Mouse (Mus musculus) thymus, postnatal 36 days (tissue): ENCODE results near the gene Mfsd1.

ENCODE experiments used
- DNase-seq, 2 experiments: peaks; one replicate each; pipeline ENCODE4 v3.0.0; 2022; ENCODE audit warnings: mixed read lengths in 2 of 2

Mfsd1 gene

GRCm38 (mm10) chr3:67624629-67625028, 42.1 kb downstream of the Mfsd1 start:
- no peak for DNase-seq

GRCm38 (mm10) chr3:67643135-67643534, 60.6 kb downstream of the Mfsd1 start:
- DNase-seq, result no peak

DNA sequence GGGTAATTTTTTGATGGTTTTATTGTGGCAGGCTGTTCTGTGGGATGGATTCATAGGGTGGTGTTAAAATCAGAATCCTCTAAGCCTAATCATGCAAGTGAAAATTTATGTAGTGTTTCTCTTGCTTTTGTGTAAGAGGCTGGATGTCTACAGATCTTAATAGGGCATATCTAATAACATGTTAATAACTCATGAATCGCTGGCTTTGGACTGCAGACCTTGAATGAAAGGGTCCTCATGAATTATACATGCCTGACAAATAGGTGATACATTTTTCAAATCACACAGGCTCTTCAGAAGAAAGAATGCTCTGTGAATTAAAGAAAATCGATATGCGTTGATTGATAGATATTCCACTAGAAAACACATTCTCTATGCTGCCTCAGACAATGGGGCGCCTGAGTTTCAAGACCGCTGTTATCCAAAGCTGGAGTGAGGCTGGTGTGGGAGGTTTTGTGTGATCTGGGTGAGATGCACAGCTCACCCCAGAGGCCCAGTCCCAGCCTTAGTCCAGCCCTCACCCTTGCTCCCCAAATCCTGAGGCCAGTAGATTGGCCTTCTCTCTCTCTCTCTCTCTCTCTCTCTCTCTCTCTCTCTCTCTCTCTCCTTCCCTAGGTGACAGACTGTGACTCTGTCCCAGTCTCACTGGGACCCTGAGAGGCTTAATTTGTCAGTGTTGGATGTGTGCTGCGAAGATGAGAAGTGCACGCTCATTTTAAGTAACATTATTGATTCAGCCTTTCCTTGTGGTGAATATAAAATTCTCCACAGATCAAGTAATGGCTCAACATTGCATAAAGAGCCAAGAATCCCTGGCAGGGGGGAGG, 63.3 kb downstream of the Mfsd1 start:
- no peak for DNase-seq
